Mouse (Mus musculus) fat pad, adult 2 months (tissue): ENCODE results near the gene Bricd5.

Experiments
- DNase-seq: peaks from one replicate; pipeline ENCODE4 v3.0.0-alpha.2; 2011; ENCODE audit warnings: low read depth, low spot score; ENCODE audit errors: extremely low read depth

Bricd5 gene

DNA sequence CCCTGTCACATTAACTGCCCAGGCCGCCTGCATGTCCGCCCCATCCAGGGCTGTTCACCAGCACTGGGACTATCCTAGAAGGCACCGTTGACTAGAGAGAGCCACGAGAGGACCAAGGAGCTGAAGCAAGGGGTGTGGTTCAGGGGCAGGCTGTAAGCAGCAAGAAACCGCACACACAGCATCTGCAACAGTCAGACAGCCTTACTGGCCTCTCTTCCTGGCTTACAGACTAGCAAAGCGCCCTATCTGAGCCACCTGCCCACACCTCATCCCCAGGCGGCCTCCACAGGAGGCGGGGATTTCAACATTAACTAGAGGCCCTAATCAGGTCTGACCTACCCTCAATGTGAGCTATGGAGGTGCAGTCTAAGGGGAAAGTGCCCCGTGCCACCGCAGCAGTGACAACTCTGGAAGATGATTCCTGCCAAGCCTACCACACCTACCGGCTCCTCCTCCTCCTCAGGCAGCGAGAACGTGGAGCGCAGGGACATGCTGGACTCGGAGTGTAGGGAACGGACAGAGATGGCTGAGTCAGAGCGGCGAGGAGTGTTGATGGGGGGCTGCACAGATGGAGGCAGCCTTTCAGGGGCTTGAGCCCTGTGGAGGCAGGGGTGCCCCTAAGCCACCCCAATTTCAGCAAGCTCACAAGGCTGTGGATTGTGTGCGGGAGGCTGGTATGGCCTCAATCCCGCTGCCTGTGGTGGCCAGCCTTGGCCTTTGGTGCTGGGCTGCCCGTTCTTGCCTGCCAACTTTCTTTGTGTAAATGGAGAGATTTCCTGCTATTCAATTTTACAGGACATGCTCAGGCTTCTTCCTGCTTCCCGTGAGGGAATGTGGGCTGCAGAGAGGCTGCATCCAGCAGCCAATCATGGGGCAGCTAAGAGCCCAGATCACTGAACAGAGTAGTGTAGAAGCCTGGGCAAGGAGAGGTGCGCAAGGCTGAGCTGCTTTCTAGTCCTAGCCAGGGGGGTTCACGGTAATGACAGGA, 40.9 kb downstream of the Bricd5 start:
- no peak for DNase-seq

DNA sequence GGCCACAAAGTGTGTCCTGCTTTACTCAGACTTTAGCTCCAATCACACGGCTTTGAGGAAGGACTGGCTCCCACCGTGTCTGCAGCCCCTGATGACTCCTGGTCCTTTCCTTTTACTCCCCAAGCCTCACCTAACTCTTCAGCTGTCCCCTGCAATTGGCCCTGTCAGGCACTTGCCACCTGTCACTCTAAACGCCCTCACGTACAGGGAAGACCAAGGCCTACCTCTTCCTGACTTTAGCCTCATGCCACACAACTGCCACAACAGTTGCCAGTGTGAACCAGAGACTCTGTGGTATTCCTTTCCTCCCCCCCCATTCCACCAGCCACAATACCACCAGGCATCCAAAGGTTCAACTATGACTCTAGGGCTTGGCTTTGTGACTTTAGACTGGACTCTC, 46.8 kb downstream of the Bricd5 start:
- no peak for DNase-seq

DNA sequence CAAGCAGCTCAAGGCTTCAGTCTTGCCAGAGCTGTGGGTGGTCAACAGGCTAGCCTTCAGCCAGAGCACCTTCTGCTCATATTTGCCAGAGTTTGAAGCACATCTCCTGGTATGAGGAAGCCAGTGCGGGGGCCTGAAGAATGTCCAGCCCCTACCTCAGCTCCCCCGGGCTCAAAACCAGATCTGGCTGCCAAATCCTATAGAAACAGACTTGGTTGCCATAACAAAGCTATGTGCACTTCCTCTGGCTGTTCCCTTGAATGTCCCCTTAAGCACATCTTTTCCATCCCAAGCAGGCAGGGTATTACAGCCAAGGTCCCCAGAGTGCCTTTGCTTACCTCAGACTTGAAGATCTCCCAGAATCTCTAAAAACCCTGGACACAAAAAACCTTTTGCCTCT, 51.0 kb downstream of the Bricd5 start:
- DNase-seq: no peak
